Mouse (Mus musculus) stomach, embryonic 14.5 days (tissue): Measurements from ENCODE around the gene Grhl1. TPM values are rescaled to one million over a fixed set of nuclear protein-coding genes. Genes with fewer than 3 reads are reported as not detected.

Experiments used
- polyA plus RNA-seq: library from polyadenylated mRNA; unstranded; fragments of >200 nt; fragmentation: Nextera tagmentation; extraction: Ambion mirVana; gene quantifications from 2 replicates; pipeline ENCODE4 v1.2.1, GENCODE M21; 2014

The Grhl1 gene
- polyA plus RNA-seq, 1 experiment from 2014 or later, result 2.6 TPM

Other genes starting within 250 kb of the Grhl1 start
- 25.5 and 27.5 TPM in 2 replicates for gene Taf1b, start 73.9 kb upstream of the Grhl1 start, polyA plus RNA-seq
- 14.3 and 14.7 TPM in 2 replicates for gene Klf11, start 79.0 kb downstream of the Grhl1 start, polyA plus RNA-seq
- gene Cys1, start 109.5 kb downstream of the Grhl1 start, polyA plus RNA-seq, result 2.6 and 3.4 TPM in 2 replicates
- gene Rrm2, start 136.0 kb downstream of the Grhl1 start, polyA plus RNA-seq, result 131 and 132 TPM in 2 replicates